Mouse (Mus musculus): ENCODE results near the gene Dync1h1.

GRCm38 (mm10) chr12:110556861-110557628 lies 44.2 kb upstream of the Dync1h1 start:
- no peak for TF ChIP-seq CTCF (IDR thresholded peaks at IDR 0.05; ENCODE audit: borderline replicate concordance, insufficient read depth, low read length)
- TF ChIP-seq POLR2A (IDR thresholded peaks at IDR 0.05; ENCODE audit: low read depth, low read length): no peak
